In genomic region chr9:72660911-72661310, GRCm38 (mm10) we compare ENCODE assay signal across 10 mouse cellular contexts. TPM values are rescaled to one million over a fixed set of nuclear protein-coding genes. Genes with fewer than 3 reads are reported as not detected.
DNase-seq lines count a peak whose midpoint lies in the region; ATAC-seq and TF ChIP-seq lines count a peak whose summit lies in the region.
"Had no signal": no experiment of that assay in that cellular context is flagged by ENCODE, and none has a peak within 500 bp of the region (broad histone marks: within the 10 kb centered on the region; RNA-seq: fewer than 3 reads in every experiment).

No protein-coding gene starts in this region.

- peak overlapping the region; percentile 76; the same call in 1 of the 2 replicates for H3K4me3 ChIP-seq in forebrain, embryonic 10.5 days
- H3K4me3 ChIP-seq in forebrain, embryonic 16.5 days (replicated peaks; ENCODE audit: low read length) = no peak overlapping the region
- no peak overlapping the region for H3K4me3 ChIP-seq in lung, postnatal 0 days (ENCODE audit: low read depth, low read length)
- H3K4me3 ChIP-seq in limb, embryonic 15.5 days = no peak overlapping the region
- no peak overlapping the region for H3K4me3 ChIP-seq in stomach, postnatal 0 days (ENCODE audit: low read depth, low read length)

- no peak for TF ChIP-seq EP300 in lung, postnatal 0 days (IDR thresholded peaks at IDR 0.05)
- no peak for TF ChIP-seq EP300 in stomach, postnatal 0 days (optimal IDR thresholded peaks at IDR 0.05)

- no peak for DNase-seq in forebrain, embryonic 10.5 days (ENCODE audit: extremely low spot score, low spot score)
- no peak for DNase-seq in lung, postnatal 0 days (ENCODE audit: low spot score)
- no peak for DNase-seq in lung, adult 18-20 months
- no peak for DNase-seq in stomach, postnatal 0 days (ENCODE audit: low spot score)
- no peak for DNase-seq in thymus, postnatal 25 days
- DNase-seq in layer of hippocampus, postnatal 36 days = no peak
- DNase-seq: cerebellum, postnatal 25 days had no signal

- no peaks in the 10 kb centered on the region for H3K27me3 ChIP-seq in forebrain, embryonic 10.5 days (ENCODE audit: poor library complexity, severe bottlenecking)
- H3K27me3 ChIP-seq in forebrain, embryonic 16.5 days (replicated peaks; ENCODE audit: control insufficient read depth, insufficient read depth, low read length) = no peaks in the 10 kb centered on the region
- no peaks in the 10 kb centered on the region for H3K27me3 ChIP-seq in lung, postnatal 0 days (replicated peaks; ENCODE audit: insufficient read depth, low read length)
- no peaks in the 10 kb centered on the region for H3K27me3 ChIP-seq in limb, embryonic 15.5 days
- H3K27me3 ChIP-seq in stomach, postnatal 0 days (ENCODE audit: control insufficient read depth, insufficient read depth, low read length) = no peaks in the 10 kb centered on the region

- no peaks in the 10 kb centered on the region for H3K9me3 ChIP-seq in forebrain, embryonic 10.5 days
- no peaks in the 10 kb centered on the region for H3K9me3 ChIP-seq in forebrain, embryonic 16.5 days (ENCODE audit: control insufficient read depth, low read length)
- no peaks in the 10 kb centered on the region for H3K9me3 ChIP-seq in lung, postnatal 0 days (ENCODE audit: low read length)
- no peaks in the 10 kb centered on the region for H3K9me3 ChIP-seq in limb, embryonic 15.5 days
- no peaks in the 10 kb centered on the region for H3K9me3 ChIP-seq in stomach, postnatal 0 days (ENCODE audit: control insufficient read depth, low read length)

- 50% methylated on average over 1 of the region's 1 CpGs for WGBS in forebrain, embryonic 10.5 days
- 41% methylated on average over 1 of the region's 1 CpGs for WGBS in forebrain, embryonic 16.5 days
- 56% methylated on average over 1 of the region's 1 CpGs for WGBS in lung, postnatal 0 days
- WGBS in limb, embryonic 15.5 days = 40% methylated on average over 1 of the region's 1 CpGs
- 43% methylated on average over 1 of the region's 1 CpGs for WGBS in stomach, postnatal 0 days

- no peak overlapping the region for H3K9ac ChIP-seq in forebrain, embryonic 16.5 days (replicated peaks; ENCODE audit: low read depth, low read length)
- H3K9ac ChIP-seq in lung, postnatal 0 days (replicated peaks; ENCODE audit: low read depth) = no peak overlapping the region
- no peak overlapping the region for H3K9ac ChIP-seq in limb, embryonic 15.5 days
- no peak overlapping the region for H3K9ac ChIP-seq in stomach, postnatal 0 days (ENCODE audit: low read length)

- peaks cover 23% of the 10 kb centered on the region for H3K36me3 ChIP-seq in forebrain, embryonic 10.5 days (replicated peaks)
- no peaks in the 10 kb centered on the region for H3K36me3 ChIP-seq in forebrain, embryonic 16.5 days (ENCODE audit: control insufficient read depth, insufficient read depth)
- H3K36me3 ChIP-seq in lung, postnatal 0 days (ENCODE audit: insufficient read depth, low read length) = no peaks in the 10 kb centered on the region
- peaks cover 14% of the 10 kb centered on the region for H3K36me3 ChIP-seq in limb, embryonic 15.5 days
- H3K36me3 ChIP-seq in stomach, postnatal 0 days (ENCODE audit: control insufficient read depth, insufficient read depth, low read length) = peaks cover 2% of the 10 kb centered on the region

- H3K4me2 ChIP-seq in forebrain, embryonic 16.5 days (ENCODE audit: low read length) = no peak overlapping the region
- no peak overlapping the region for H3K4me2 ChIP-seq in lung, postnatal 0 days (replicated peaks; ENCODE audit: low read depth, low read length)
- no peak overlapping the region for H3K4me2 ChIP-seq in limb, embryonic 15.5 days
- no peak overlapping the region for H3K4me2 ChIP-seq in stomach, postnatal 0 days (replicated peaks; ENCODE audit: low read depth)

- no peak for ATAC-seq in forebrain, embryonic 16.5 days
- no peak for ATAC-seq in lung, postnatal 0 days
- no peak for ATAC-seq in limb, embryonic 15.5 days (ENCODE audit: insufficient number of reproducible peaks, low FRiP score, low TSS enrichment, low read depth)
- ATAC-seq in stomach, postnatal 0 days (ENCODE audit: low FRiP score, low TSS enrichment) = no peak

- peak overlapping the region; percentile 99 for H3K27ac ChIP-seq in forebrain, embryonic 10.5 days
- no peak overlapping the region for H3K27ac ChIP-seq in forebrain, embryonic 16.5 days (ENCODE audit: low read length)
- H3K27ac ChIP-seq in lung, postnatal 0 days (ENCODE audit: low read length) = peak overlapping the region; percentile 99
- peak overlapping the region; percentile 99 for H3K27ac ChIP-seq in limb, embryonic 15.5 days
- H3K27ac ChIP-seq in stomach, postnatal 0 days (replicated peaks) = 0 out of 2 replicates have a peak overlapping the region, but pooled peaks have one; percentile 8
- H3K27ac ChIP-seq: macrophage had no signal

- H3K4me1 ChIP-seq in forebrain, embryonic 10.5 days = peaks cover 72% of the 10 kb centered on the region
- H3K4me1 ChIP-seq in forebrain, embryonic 16.5 days (replicated peaks; ENCODE audit: control insufficient read depth, insufficient read depth, low read length) = peaks cover 24% of the 10 kb centered on the region
- peaks cover 13% of the 10 kb centered on the region for H3K4me1 ChIP-seq in lung, postnatal 0 days (ENCODE audit: insufficient read depth, low read depth, low read length)
- peaks cover 32% of the 10 kb centered on the region for H3K4me1 ChIP-seq in limb, embryonic 15.5 days
- H3K4me1 ChIP-seq in stomach, postnatal 0 days (replicated peaks; ENCODE audit: control insufficient read depth, insufficient read depth) = 0 out of 2 replicates have a peak, but pooled peaks cover 4% of the 10 kb centered on the region

- no peak for TF ChIP-seq CTCF in lung, postnatal 0 days (IDR thresholded peaks at IDR 0.05)
- TF ChIP-seq CTCF in stomach, postnatal 0 days (IDR thresholded peaks at IDR 0.05; ENCODE audit: low read depth) = no peak

RNA-seq across cellular contexts. Expression of gene Nedd4, which starts 1.2 kb away (rescaled TPM):
- 634 and 643 TPM in 2 replicates for polyA plus RNA-seq in forebrain, embryonic 10.5 days (2016; fragmentation: Nextera tagmentation; extraction: Ambion mirVana)
- 415 and 474 TPM in 2 replicates for polyA plus RNA-seq in forebrain, embryonic 16.5 days (2015; fragmentation: Nextera tagmentation; extraction: Ambion mirVana)
- 264 and 334 TPM in 2 replicates for polyA plus RNA-seq in lung, postnatal 0 days (2015; fragmentation: Nextera tagmentation; extraction: Ambion mirVana)
- 569 and 579 TPM in 2 replicates for polyA plus RNA-seq in limb, embryonic 15.5 days (2015; fragmentation: Nextera tagmentation; extraction: Ambion mirVana)
- 175 and 195 TPM in 2 replicates for polyA plus RNA-seq in stomach, postnatal 0 days (2015; fragmentation: Nextera tagmentation; extraction: Ambion mirVana)
- total RNA-seq in layer of hippocampus, postnatal 36 days (2021) = 100 to 1,000 TPM; 297 to 313 TPM
